Mouse (Mus musculus) hindbrain, embryonic 14.5 days (tissue): ENCODE measurements around the gene Mical3. TPM values are rescaled to one million over a fixed set of nuclear protein-coding genes. Genes with fewer than 3 reads are reported as not detected.
A peak's percentile ranks its signal among the peaks of the same experiment; 100 is the strongest.

Source experiments
- ATAC-seq: fragments of 200-750 bp; cut with Nextera tagmentation; 2 replicates; pipeline ENCODE4 v1.8.0; 2017; ENCODE audit warnings: moderate number of reproducible peaks, mild to moderate bottlenecking, moderate TSS enrichment, moderate library complexity; ENCODE audit not compliant: low FRiP score
- DNase-seq: peaks from one replicate; pipeline ENCODE4 v3.0.0-alpha.2; 2015; ENCODE audit warnings: low spot score
- H3K27ac ChIP-seq: fragments of 300-500 bp; sonication (generic); 2 replicates; pipeline ENCODE4 v1.5.1; 2014; ENCODE audit warnings: mild to moderate bottlenecking, moderate library complexity
- H3K27me3 ChIP-seq: fragments of 300-500 bp; sonication (generic); 2 replicates; pipeline ENCODE4 v1.6.1; 2014; ENCODE audit warnings: mild to moderate bottlenecking, low read length, mixed read lengths; ENCODE audit not compliant: control insufficient read depth, insufficient read depth
- H3K36me3 ChIP-seq: fragments of 300-500 bp; sonication (generic); replicated peaks from 2 replicates; pipeline ENCODE4 v1.6.1; 2014; ENCODE audit not compliant: control insufficient read depth, insufficient read depth
- H3K4me1 ChIP-seq: fragments of 300-500 bp; sonication (generic); replicated peaks from 2 replicates; pipeline ENCODE4 v1.6.1; 2014; ENCODE audit warnings: antibody characterized with exemption, low read length, mixed read lengths; ENCODE audit not compliant: control insufficient read depth, insufficient read depth
- H3K4me2 ChIP-seq: fragments of 300-500 bp; sonication (generic); replicated peaks from 2 replicates; pipeline ENCODE4 v1.6.1; 2014; ENCODE audit warnings: mild to moderate bottlenecking, moderate library complexity
- H3K4me3 ChIP-seq: fragments of 300-500 bp; sonication (generic); replicated peaks from 2 replicates; pipeline ENCODE4 v1.5.1; 2014; ENCODE audit warnings: mild to moderate bottlenecking, low read length
- H3K9ac ChIP-seq: fragments of 300-500 bp; sonication (generic); 2 replicates; pipeline ENCODE4 v1.6.1; 2014
- H3K9me3 ChIP-seq: fragments of 300-500 bp; sonication (generic); 2 replicates; pipeline ENCODE4 v1.6.1; 2016; ENCODE audit warnings: low read length; ENCODE audit not compliant: control insufficient read depth
- WGBS: fragments of 180-500 bp; shearing (Covaris S2); extraction: QIAGEN DNeasy Blood & Tissue Kit; methylation state at CpG from one replicate; pipeline ENCODE4 v1.1.7; 2014; 5-methylcytosine and 5-hydroxymethylcytosine counted together
- polyA plus RNA-seq: library from polyadenylated mRNA; unstranded; fragments of >200 nt; fragmentation: Nextera tagmentation; extraction: Ambion mirVana; gene quantifications from 2 replicates; pipeline ENCODE4 v1.2.1, GENCODE M21; 2014

Gene Mical3
- polyA plus RNA-seq, 1 experiment from 2014 or later, result 49.4 TPM

DNA sequence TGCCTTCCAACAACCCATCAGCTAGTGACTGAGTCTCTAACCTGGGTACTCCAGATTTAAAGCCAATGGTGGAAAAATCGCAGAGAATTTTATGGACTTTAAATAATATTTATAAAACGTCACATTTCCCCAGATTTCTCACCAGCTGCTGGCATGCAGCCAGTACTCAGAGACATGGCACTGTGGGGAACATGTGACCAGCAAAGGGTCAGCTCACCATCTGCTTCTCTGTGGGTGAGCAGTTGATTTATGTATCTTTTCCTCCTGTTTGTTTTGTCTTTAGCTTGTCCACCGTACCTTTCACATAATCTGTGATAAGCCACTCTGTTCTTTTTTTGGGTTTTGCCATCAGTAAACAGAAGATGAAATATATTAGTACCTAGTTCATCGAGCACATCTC lies 125.8 kb downstream of the Mical3 start:
- Histone ChIP-seq H3K4me1 (no peaks in the 10 kb centered on the region), H3K9ac (no peak overlapping the region), H3K27ac (no peak overlapping the region), H3K4me3 (no peak overlapping the region), H3K4me2 (no peak overlapping the region), H3K9me3 (no peaks in the 10 kb centered on the region), H3K36me3 (peaks cover 66% of the 10 kb centered on the region), H3K27me3 (no peaks in the 10 kb centered on the region)
- WGBS, result 48% methylated on average over 4 of the region's 4 CpGs
- no peak for DNase-seq
- ATAC-seq, result no peak

DNA sequence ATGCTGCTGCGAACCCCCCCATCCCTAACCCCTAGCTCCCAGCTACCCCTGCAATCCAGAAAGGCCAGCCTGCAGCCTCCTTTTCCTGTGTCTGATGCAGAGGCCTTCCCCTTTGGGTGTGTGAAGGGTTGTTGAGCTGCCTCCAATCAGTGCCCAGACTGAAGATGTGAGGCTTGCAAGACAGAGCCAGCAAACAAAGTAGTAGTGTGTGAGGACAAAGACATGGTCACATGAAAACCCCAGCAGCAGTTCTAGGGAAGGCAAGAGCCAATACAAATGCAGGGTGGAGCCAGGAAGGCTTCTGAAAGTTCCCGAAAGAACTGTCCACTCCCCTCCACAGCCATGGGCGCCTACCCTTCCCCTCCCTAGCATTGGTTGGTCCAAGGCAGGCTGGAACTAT lies 127.8 kb downstream of the Mical3 start:
- Histone ChIP-seq H3K27me3 (no peaks in the 10 kb centered on the region), H3K4me2 (no peak overlapping the region), H3K27ac (no peak overlapping the region), H3K9ac (no peak overlapping the region), H3K36me3 (peaks cover 63% of the 10 kb centered on the region), H3K9me3 (no peaks in the 10 kb centered on the region), H3K4me1 (no peaks in the 10 kb centered on the region), H3K4me3 (no peak overlapping the region)
- ATAC-seq (no peak; the same call in 1 of the 2 replicates), DNase-seq (no peak)
- 69% methylated on average over 3 of the region's 3 CpGs for WGBS

DNA sequence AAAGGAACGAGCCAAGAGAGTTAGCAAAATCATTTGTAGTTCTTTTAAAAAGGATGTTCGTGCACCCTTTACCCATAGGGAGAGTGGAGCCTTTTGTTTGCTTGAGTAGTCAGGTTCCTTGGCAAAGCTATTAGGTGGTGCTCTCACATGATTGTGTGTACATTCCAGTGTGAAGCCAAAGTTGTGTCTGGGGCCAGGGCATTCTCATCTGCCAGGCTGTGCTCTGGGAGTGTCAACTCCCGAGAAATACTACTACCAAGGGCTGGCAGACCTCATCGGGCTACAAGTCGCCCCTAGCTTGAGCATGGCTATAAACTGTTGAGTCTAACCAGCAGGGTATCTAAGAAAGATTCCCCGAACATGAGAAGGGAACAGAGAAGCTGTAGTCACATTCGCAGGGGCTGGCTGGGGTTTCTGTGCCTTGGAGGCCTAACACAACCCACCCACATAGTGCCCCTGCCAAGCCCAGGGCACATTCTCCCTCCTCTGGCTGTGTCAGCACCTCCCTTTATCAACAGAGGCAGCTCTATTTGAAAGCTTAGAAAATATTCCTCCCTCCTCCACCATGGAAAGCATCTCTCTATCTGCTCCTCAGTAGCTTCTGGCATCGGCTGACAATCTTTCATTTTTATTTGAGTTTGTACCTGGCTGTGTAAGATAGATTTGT lies 130.8 kb downstream of the Mical3 start:
- H3K27me3 ChIP-seq, result no peaks in the 10 kb centered on the region
- 90% methylated on average over 8 of the region's 8 CpGs for WGBS
- no peak overlapping the region for H3K4me2 ChIP-seq
- no peak overlapping the region for H3K9ac ChIP-seq
- ATAC-seq (no peak), DNase-seq (no peak)
- H3K4me3 ChIP-seq, result no peak overlapping the region
- peaks cover 53% of the 10 kb centered on the region for H3K36me3 ChIP-seq
- no peak overlapping the region for H3K27ac ChIP-seq
- no peaks in the 10 kb centered on the region for H3K4me1 ChIP-seq
- H3K9me3 ChIP-seq, result no peaks in the 10 kb centered on the region

DNA sequence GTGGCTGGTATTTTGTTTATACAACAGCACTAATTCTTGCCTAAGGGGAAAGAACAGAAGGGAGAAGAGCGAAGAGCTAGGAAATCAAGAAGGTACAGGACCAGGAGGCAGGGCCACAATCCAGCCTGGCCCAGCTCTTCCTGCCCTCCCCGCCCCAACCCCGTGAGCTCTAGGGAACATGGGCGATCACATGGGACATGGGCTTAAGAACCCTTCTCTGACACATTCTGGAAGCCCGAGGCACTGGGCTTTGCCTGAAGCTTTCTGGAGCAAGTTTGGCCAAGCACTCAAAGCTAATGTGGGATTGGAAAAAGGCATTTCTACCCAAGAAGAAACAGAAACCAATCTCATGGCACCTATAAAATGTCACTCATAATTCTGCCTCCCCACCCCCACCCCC lies 131.7 kb downstream of the Mical3 start:
- no peak overlapping the region for H3K4me3 ChIP-seq
- DNase-seq (no peak), ATAC-seq (no peak)
- peaks cover 46% of the 10 kb centered on the region for H3K36me3 ChIP-seq
- H3K4me1 ChIP-seq, result no peaks in the 10 kb centered on the region
- H3K27me3 ChIP-seq, result no peaks in the 10 kb centered on the region
- no peaks in the 10 kb centered on the region for H3K9me3 ChIP-seq
- WGBS, result 78% methylated on average over 5 of the region's 5 CpGs
- H3K4me2 ChIP-seq, result no peak overlapping the region
- H3K27ac ChIP-seq, result no peak overlapping the region
- H3K9ac ChIP-seq, result no peak overlapping the region

DNA sequence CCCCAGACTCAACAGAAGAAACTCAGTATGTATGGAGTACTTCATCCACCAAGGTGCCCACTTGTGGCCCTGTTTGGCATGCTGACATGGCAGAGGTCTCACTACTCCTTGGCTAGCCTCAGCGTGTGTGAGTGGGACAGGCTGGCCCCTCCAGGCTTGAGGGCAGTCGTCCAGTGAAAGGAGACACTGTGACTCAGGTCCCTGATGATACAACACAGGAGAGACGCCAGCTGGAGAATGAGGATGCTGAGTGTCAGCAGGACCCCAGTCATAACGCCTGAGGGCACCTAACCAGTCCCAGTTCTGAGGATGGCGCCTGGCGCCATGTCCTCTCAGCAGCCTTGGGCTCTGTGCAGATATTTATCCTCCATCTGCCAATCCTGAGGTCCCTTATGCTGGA lies 134.2 kb downstream of the Mical3 start:
- H3K9ac ChIP-seq, result no peak overlapping the region
- H3K27ac ChIP-seq, result no peak overlapping the region
- H3K9me3 ChIP-seq, result no peaks in the 10 kb centered on the region
- 79% methylated on average over 6 of the region's 6 CpGs for WGBS
- no peaks in the 10 kb centered on the region for H3K4me1 ChIP-seq
- H3K4me2 ChIP-seq, result no peak overlapping the region
- no peak overlapping the region for H3K4me3 ChIP-seq
- H3K36me3 ChIP-seq, result peaks cover 45% of the 10 kb centered on the region
- DNase-seq (no peak), ATAC-seq (0 out of 2 replicates have a peak, but pooled peaks have one; percentile 11)
- H3K27me3 ChIP-seq, result no peaks in the 10 kb centered on the region

DNA sequence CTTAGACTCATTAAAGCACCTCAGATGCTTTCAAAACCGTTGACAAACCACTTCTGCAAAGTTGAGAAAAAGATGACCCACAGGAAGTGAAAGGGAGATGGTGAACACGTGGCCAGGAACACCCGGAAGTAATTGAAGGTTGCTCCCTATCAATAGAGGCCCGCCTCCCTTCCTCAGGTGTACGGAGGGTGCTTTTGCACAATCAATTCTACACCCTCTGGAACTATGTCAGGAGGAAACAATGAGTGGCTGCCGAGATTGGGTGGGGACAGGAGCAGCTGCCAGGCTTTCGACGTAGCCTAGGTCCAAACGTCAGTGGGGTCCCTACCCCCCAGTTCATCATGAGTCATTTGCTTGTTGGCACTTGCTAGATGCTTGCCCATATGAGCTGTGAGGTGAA lies 135.3 kb downstream of the Mical3 start:
- H3K4me1 ChIP-seq, result no peaks in the 10 kb centered on the region
- H3K9ac ChIP-seq, result no peak overlapping the region
- 89% methylated on average over 9 of the region's 9 CpGs for WGBS
- peaks cover 34% of the 10 kb centered on the region for H3K36me3 ChIP-seq
- no peak overlapping the region for H3K4me3 ChIP-seq
- ATAC-seq, result no peak
- H3K27me3 ChIP-seq, result no peaks in the 10 kb centered on the region
- no peaks in the 10 kb centered on the region for H3K9me3 ChIP-seq
- H3K27ac ChIP-seq, result no peak overlapping the region
- H3K4me2 ChIP-seq, result no peak overlapping the region
- no peak for DNase-seq

DNA sequence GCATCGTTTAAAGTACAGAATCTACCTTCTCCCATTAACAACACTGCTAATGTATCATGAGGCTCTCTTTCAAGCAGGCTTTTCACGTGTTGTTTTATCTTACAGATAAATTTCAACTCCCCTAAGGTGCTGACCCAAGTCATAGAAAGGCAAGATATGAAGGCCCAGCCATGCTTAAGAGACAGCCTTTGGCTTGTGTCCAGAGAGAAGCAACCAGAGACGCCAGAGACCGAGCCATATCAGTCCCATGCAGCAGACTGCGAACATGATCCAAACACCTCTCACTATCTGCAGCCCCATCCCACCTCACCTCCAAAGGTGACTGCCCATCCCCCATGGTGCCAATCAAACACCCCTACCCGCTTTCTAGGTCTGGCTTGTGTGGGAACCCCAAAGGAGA lies 138.9 kb downstream of the Mical3 start:
- no peak overlapping the region for H3K27ac ChIP-seq
- WGBS, result 86% methylated on average over 6 of the region's 6 CpGs

DNA sequence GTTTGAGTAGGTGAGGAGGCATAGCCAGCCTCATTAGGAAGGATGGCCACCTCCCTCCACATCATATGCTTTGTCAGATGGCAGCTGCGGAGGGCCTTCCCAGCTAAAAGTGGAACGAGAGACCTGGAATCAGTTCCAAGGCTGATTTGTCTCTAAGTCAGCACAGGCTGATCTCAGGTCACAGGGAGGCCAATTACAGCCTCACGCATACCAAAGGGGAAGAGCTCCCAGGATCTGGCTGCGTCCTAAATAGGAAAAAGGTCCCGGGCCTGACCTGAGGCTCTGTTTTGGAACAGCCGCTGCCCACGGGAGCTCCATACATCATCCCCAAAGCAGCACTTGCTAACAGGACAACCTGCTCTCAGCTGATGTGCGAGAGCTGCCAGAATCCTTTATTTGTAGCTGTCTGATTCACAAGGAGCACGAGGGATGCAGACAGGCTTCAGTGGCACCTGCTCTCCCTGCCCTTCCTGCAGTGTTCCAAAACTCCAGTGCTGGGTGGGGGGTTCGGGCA lies 143.2 kb downstream of the Mical3 start:
- Histone ChIP-seq H3K4me2 (no peak overlapping the region), H3K36me3 (peaks cover 31% of the 10 kb centered on the region), H3K9ac (no peak overlapping the region), H3K9me3 (no peaks in the 10 kb centered on the region), H3K27me3 (no peaks in the 10 kb centered on the region), H3K4me3 (no peak overlapping the region), H3K27ac (peak overlapping the region; percentile 74), H3K4me1 (no peaks in the 10 kb centered on the region; the same call in 1 of the 2 replicates)
- DNase-seq (no peak), ATAC-seq (peak; percentile 31; the same call in 1 of the 2 replicates)
- WGBS, result 35% methylated on average over 10 of the region's 10 CpGs

More for the DNA sequence above, 138.9 kb downstream of the Mical3 start:
- Histone ChIP-seq H3K9me3 (no peaks in the 10 kb centered on the region), H3K27me3 (no peaks in the 10 kb centered on the region), H3K4me3 (no peak overlapping the region), H3K9ac (no peak overlapping the region), H3K36me3 (peaks cover 32% of the 10 kb centered on the region), H3K4me1 (no peaks in the 10 kb centered on the region; the same call in 1 of the 2 replicates), H3K4me2 (no peak overlapping the region)
- ATAC-seq (no peak), DNase-seq (no peak)

DNA sequence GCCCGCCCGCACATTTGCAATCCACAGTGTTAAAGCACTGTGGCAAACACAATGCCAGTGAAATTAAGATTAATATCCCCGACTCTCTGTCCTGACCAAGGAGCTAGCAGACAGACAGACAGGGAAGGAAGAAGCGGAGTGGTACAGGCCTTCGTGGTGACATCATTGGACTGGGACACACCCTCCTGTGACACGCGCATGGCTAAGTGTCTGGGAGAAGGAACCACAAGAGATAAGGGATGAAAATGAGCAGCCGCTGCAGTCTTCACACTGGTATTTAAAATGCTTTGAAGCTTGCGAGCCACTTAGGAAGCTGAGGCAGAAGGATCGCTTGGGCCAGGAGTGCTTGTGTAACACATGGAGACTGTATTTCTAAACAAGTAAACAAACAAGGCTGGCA lies 143.6 kb downstream of the Mical3 start:
- no peaks in the 10 kb centered on the region for H3K27me3 ChIP-seq
- H3K4me1 ChIP-seq, result no peaks in the 10 kb centered on the region; the same call in 1 of the 2 replicates
- no peak overlapping the region for H3K4me3 ChIP-seq
- no peaks in the 10 kb centered on the region for H3K9me3 ChIP-seq
- no peak for ATAC-seq
- peaks cover 36% of the 10 kb centered on the region for H3K36me3 ChIP-seq
- DNase-seq, result no peak
- H3K27ac ChIP-seq, result peak overlapping the region; percentile 74; the same call in 1 of the 2 replicates
- no peak overlapping the region for H3K9ac ChIP-seq
- H3K4me2 ChIP-seq, result no peak overlapping the region
- 82% methylated on average over 10 of the region's 10 CpGs for WGBS
